Mouse (Mus musculus): ENCODE measurements around the gene Hist1h4h. TPM values are rescaled to one million over a fixed set of nuclear protein-coding genes. Genes with fewer than 3 reads are reported as not detected.
A peak's percentile ranks its signal among the peaks of the same experiment; 100 is the strongest.

Gene Hist1h4h
- 3.4 and 6.8 TPM in 2 replicates for polyA plus RNA-seq (2014; fragmentation: Nextera tagmentation; extraction: Ambion mirVana)

- DNase-seq (ENCODE audit: low spot score), result peak; percentile 95
- H3K9me3 ChIP-seq (ENCODE audit: control insufficient read depth, low read length), result no peaks in the 10 kb centered on the region
- H3K27ac ChIP-seq (ENCODE audit: low read depth, low read length), result peak within 1 kb of the TSS; percentile 92
- no peaks in the 10 kb centered on the region for H3K36me3 ChIP-seq (ENCODE audit: control insufficient read depth, insufficient read depth, low read length)
- peaks cover 12% of the 10 kb centered on the region for H3K4me1 ChIP-seq (ENCODE audit: control insufficient read depth, insufficient read depth, low read length)
- H3K27me3 ChIP-seq (ENCODE audit: control insufficient read depth, insufficient read depth, low read length), result no peaks in the 10 kb centered on the region
- peak within 1 kb of the TSS; percentile 78 for H3K9ac ChIP-seq (ENCODE audit: low read length)
- H3K4me3 ChIP-seq (ENCODE audit: low read depth, low read length), result peak within 1 kb of the TSS; percentile 41
- H3K4me2 ChIP-seq (ENCODE audit: low read depth), result peak within 1 kb of the TSS; percentile 73
- WGBS, result under 1% methylated on average over 52 of the region's 70 CpGs
- ATAC-seq (ENCODE audit: insufficient read depth, low FRiP score, low TSS enrichment), result peak; percentile 71
Measured at GRCm38 (mm10) chr13:23530901-23531875, at the start of gene Hist1h4h. Gene Hist1h4h, plus strand, starts transcription at chr13:23531050.

GRCm38 (mm10) chr13:23483153-23483552 lies 47.7 kb upstream of the Hist1h4h start:
- no peak for DNase-seq (ENCODE audit: low spot score)
- Histone ChIP-seq H3K4me1 (ENCODE audit: control insufficient read depth, insufficient read depth, low read length) (no peaks in the 10 kb centered on the region), H3K27me3 (ENCODE audit: control insufficient read depth, insufficient read depth, low read length) (no peaks in the 10 kb centered on the region), H3K9ac (ENCODE audit: low read length) (no peak overlapping the region), H3K9me3 (ENCODE audit: control insufficient read depth, low read length) (no peaks in the 10 kb centered on the region), H3K4me3 (ENCODE audit: low read depth, low read length) (no peak overlapping the region), H3K27ac (ENCODE audit: low read depth, low read length) (no peak overlapping the region), H3K36me3 (ENCODE audit: control insufficient read depth, insufficient read depth, low read length) (no peaks in the 10 kb centered on the region), H3K4me2 (ENCODE audit: low read depth) (no peak overlapping the region)
- no peak for ATAC-seq (ENCODE audit: insufficient read depth, low FRiP score, low TSS enrichment)
- 76% methylated on average over 2 of the region's 2 CpGs for WGBS

GRCm38 (mm10) chr13:23485271-23485670 lies 45.6 kb upstream of the Hist1h4h start:
- 41% methylated on average over 5 of the region's 5 CpGs for WGBS
- DNase-seq (ENCODE audit: low spot score) (no peak), ATAC-seq (ENCODE audit: insufficient read depth, low FRiP score, low TSS enrichment) (no peak)
- Histone ChIP-seq H3K4me2 (ENCODE audit: low read depth) (no peak overlapping the region), H3K36me3 (ENCODE audit: control insufficient read depth, insufficient read depth, low read length) (no peaks in the 10 kb centered on the region), H3K27ac (ENCODE audit: low read depth, low read length) (no peak overlapping the region), H3K4me1 (ENCODE audit: control insufficient read depth, insufficient read depth, low read length) (no peaks in the 10 kb centered on the region), H3K27me3 (ENCODE audit: control insufficient read depth, insufficient read depth, low read length) (no peaks in the 10 kb centered on the region), H3K4me3 (ENCODE audit: low read depth, low read length) (no peak overlapping the region), H3K9ac (ENCODE audit: low read length) (no peak overlapping the region), H3K9me3 (ENCODE audit: control insufficient read depth, low read length) (no peaks in the 10 kb centered on the region)

GRCm38 (mm10) chr13:23488400-23489322 lies 42.2 kb upstream of the Hist1h4h start, which contains the start of gene Btn2a2:
Gene Btn2a2, minus strand, starts transcription at chr13:23488857.
- H3K27ac ChIP-seq (ENCODE audit: low read depth, low read length), result no peak within 1 kb of the TSS
- no peaks in the 10 kb centered on the region for H3K36me3 ChIP-seq (ENCODE audit: control insufficient read depth, insufficient read depth, low read length)
- peak within 1 kb of the TSS; percentile 19; the same call in 1 of the 2 replicates for H3K4me3 ChIP-seq (ENCODE audit: low read depth, low read length)
- ATAC-seq (ENCODE audit: insufficient read depth, low FRiP score, low TSS enrichment) (peak; percentile 85), DNase-seq (ENCODE audit: low spot score) (peak; percentile 69)
- no peaks in the 10 kb centered on the region for H3K9me3 ChIP-seq (ENCODE audit: control insufficient read depth, low read length)
- no peak within 1 kb of the TSS for H3K9ac ChIP-seq (ENCODE audit: low read length)
- no peaks in the 10 kb centered on the region for H3K4me1 ChIP-seq (ENCODE audit: control insufficient read depth, insufficient read depth, low read length)
- H3K27me3 ChIP-seq (ENCODE audit: control insufficient read depth, insufficient read depth, low read length), result no peaks in the 10 kb centered on the region
- peak within 1 kb of the TSS; percentile 36 for H3K4me2 ChIP-seq (ENCODE audit: low read depth)
- WGBS, result 6% methylated on average over 13 of the region's 14 CpGs

GRCm38 (mm10) chr13:23490863-23491262 lies 40.0 kb upstream of the Hist1h4h start:
- Histone ChIP-seq H3K27ac (ENCODE audit: low read depth, low read length) (no peak overlapping the region), H3K9me3 (ENCODE audit: control insufficient read depth, low read length) (no peaks in the 10 kb centered on the region), H3K4me1 (ENCODE audit: control insufficient read depth, insufficient read depth, low read length) (no peaks in the 10 kb centered on the region), H3K36me3 (ENCODE audit: control insufficient read depth, insufficient read depth, low read length) (no peaks in the 10 kb centered on the region), H3K4me2 (ENCODE audit: low read depth) (no peak overlapping the region), H3K9ac (ENCODE audit: low read length) (no peak overlapping the region), H3K4me3 (ENCODE audit: low read depth, low read length) (no peak overlapping the region), H3K27me3 (ENCODE audit: control insufficient read depth, insufficient read depth, low read length) (no peaks in the 10 kb centered on the region)
- 67% methylated on average over 1 of the region's 1 CpGs for WGBS
- DNase-seq (ENCODE audit: low spot score) (no peak), ATAC-seq (ENCODE audit: insufficient read depth, low FRiP score, low TSS enrichment) (no peak)

- Histone ChIP-seq H3K36me3 (ENCODE audit: control insufficient read depth, insufficient read depth, low read length) (no peaks in the 10 kb centered on the region), H3K4me1 (ENCODE audit: control insufficient read depth, insufficient read depth, low read length) (no peaks in the 10 kb centered on the region), H3K9ac (ENCODE audit: low read length) (no peak overlapping the region), H3K4me2 (ENCODE audit: low read depth) (no peak overlapping the region), H3K9me3 (ENCODE audit: control insufficient read depth, low read length) (no peaks in the 10 kb centered on the region), H3K27me3 (ENCODE audit: control insufficient read depth, insufficient read depth, low read length) (no peaks in the 10 kb centered on the region), H3K4me3 (ENCODE audit: low read depth, low read length) (no peak overlapping the region), H3K27ac (ENCODE audit: low read depth, low read length) (no peak overlapping the region)
- no peak for DNase-seq (ENCODE audit: low spot score)
- no peak for ATAC-seq (ENCODE audit: insufficient read depth, low FRiP score, low TSS enrichment)
- WGBS, result 24% methylated on average over 1 of the region's 1 CpGs
Measured at GRCm38 (mm10) chr13:23491263-23491662, 39.6 kb upstream of the Hist1h4h start.

- DNase-seq (ENCODE audit: low spot score), result peak; percentile 41
- peak overlapping the region; percentile 19; the same call in 1 of the 2 replicates for H3K4me3 ChIP-seq (ENCODE audit: low read depth, low read length)
- ATAC-seq (ENCODE audit: insufficient read depth, low FRiP score, low TSS enrichment), result peak; percentile 56; the same call in 1 of the 2 replicates
- no peak overlapping the region for H3K27ac ChIP-seq (ENCODE audit: low read depth, low read length)
- no peaks in the 10 kb centered on the region for H3K27me3 ChIP-seq (ENCODE audit: control insufficient read depth, insufficient read depth, low read length)
- no peaks in the 10 kb centered on the region for H3K36me3 ChIP-seq (ENCODE audit: control insufficient read depth, insufficient read depth, low read length)
- WGBS, result 4% methylated on average over 14 of the region's 14 CpGs
- no peaks in the 10 kb centered on the region for H3K9me3 ChIP-seq (ENCODE audit: control insufficient read depth, low read length)
- no peak overlapping the region for H3K9ac ChIP-seq (ENCODE audit: low read length)
- peak overlapping the region; percentile 28 for H3K4me2 ChIP-seq (ENCODE audit: low read depth)
- H3K4me1 ChIP-seq (ENCODE audit: control insufficient read depth, insufficient read depth, low read length), result no peaks in the 10 kb centered on the region
Measured at GRCm38 (mm10) chr13:23491990-23492389, 38.9 kb upstream of the Hist1h4h start.

- 80% methylated on average over 6 of the region's 6 CpGs for WGBS
- Histone ChIP-seq H3K36me3 (ENCODE audit: control insufficient read depth, insufficient read depth, low read length) (no peaks in the 10 kb centered on the region), H3K27me3 (ENCODE audit: control insufficient read depth, insufficient read depth, low read length) (no peaks in the 10 kb centered on the region), H3K4me1 (ENCODE audit: control insufficient read depth, insufficient read depth, low read length) (no peaks in the 10 kb centered on the region), H3K9ac (ENCODE audit: low read length) (no peak overlapping the region), H3K4me2 (ENCODE audit: low read depth) (no peak overlapping the region), H3K27ac (ENCODE audit: low read depth, low read length) (no peak overlapping the region), H3K9me3 (ENCODE audit: control insufficient read depth, low read length) (no peaks in the 10 kb centered on the region), H3K4me3 (ENCODE audit: low read depth, low read length) (no peak overlapping the region)
- DNase-seq (ENCODE audit: low spot score) (no peak), ATAC-seq (ENCODE audit: insufficient read depth, low FRiP score, low TSS enrichment) (no peak)
Measured at GRCm38 (mm10) chr13:23495526-23495925, 35.3 kb upstream of the Hist1h4h start.

Measured in neural tube, embryonic 11.5 days (tissue).